Mouse (Mus musculus) intestine, postnatal 0 days (tissue): Measurements from ENCODE around the gene Hivep3. TPM values are rescaled to one million over a fixed set of nuclear protein-coding genes. Genes with fewer than 3 reads are reported as not detected.

Experiments
- ATAC-seq: fragments of 200-750 bp; cut with Nextera tagmentation; 2 replicates; pipeline ENCODE4 v1.8.0; 2017; ENCODE audit warnings: mild to moderate bottlenecking, moderate TSS enrichment, moderate library complexity
- H3K27ac ChIP-seq: fragments of 300-500 bp; sonication (generic); 2 replicates; pipeline ENCODE4 v1.5.1; 2014; ENCODE audit warnings: mild to moderate bottlenecking, low read depth, low read length, moderate library complexity
- H3K27me3 ChIP-seq: fragments of 300-500 bp; sonication (generic); replicated peaks from 2 replicates; pipeline ENCODE4 v1.6.1; 2014; ENCODE audit warnings: low read length, mixed read lengths; ENCODE audit not compliant: control insufficient read depth, insufficient read depth
- H3K36me3 ChIP-seq: fragments of 300-500 bp; sonication (generic); 2 replicates; pipeline ENCODE4 v1.6.1; 2014; ENCODE audit warnings: mild to moderate bottlenecking, moderate library complexity; ENCODE audit not compliant: control insufficient read depth, insufficient read depth
- H3K4me1 ChIP-seq: fragments of 300-500 bp; sonication (generic); replicated peaks from 2 replicates; pipeline ENCODE4 v1.6.1; 2014; ENCODE audit warnings: antibody characterized with exemption, low read length, mixed read lengths; ENCODE audit not compliant: control insufficient read depth, insufficient read depth
- H3K4me2 ChIP-seq: fragments of 300-500 bp; sonication (generic); replicated peaks from 2 replicates; pipeline ENCODE4 v1.6.1; 2014; ENCODE audit warnings: low read depth, mild to moderate bottlenecking, moderate library complexity
- H3K4me3 ChIP-seq: fragments of 300-500 bp; sonication (generic); 2 replicates; pipeline ENCODE4 v1.5.1; 2014; ENCODE audit warnings: low read depth, low read length
- H3K9ac ChIP-seq: fragments of 300-500 bp; sonication (generic); 2 replicates; pipeline ENCODE4 v1.6.1; 2014; ENCODE audit warnings: mild to moderate bottlenecking, low read depth, low read length
- H3K9me3 ChIP-seq: fragments of 300-500 bp; sonication (generic); 2 replicates; pipeline ENCODE4 v1.6.1; 2016; ENCODE audit warnings: mixed run types; ENCODE audit not compliant: control insufficient read depth
- CTCF ChIP-seq: sonication (generic); IDR thresholded peaks from 2 replicates; pipeline ENCODE4 v1.5.1; 2016; ENCODE audit warnings: low read depth, mild to moderate bottlenecking, control low read depth, antibody characterized with exemption, moderate library complexity
- WGBS: fragments of 180-500 bp; shearing (Covaris S2); extraction: QIAGEN DNeasy Blood & Tissue Kit; methylation state at CpG from one replicate; pipeline ENCODE4 v1.1.7; 2014; 5-methylcytosine and 5-hydroxymethylcytosine counted together
- polyA plus RNA-seq: library from polyadenylated mRNA; unstranded; fragments of >200 nt; fragmentation: Nextera tagmentation; extraction: Ambion mirVana; gene quantifications from 2 replicates; pipeline ENCODE4 v1.2.1, GENCODE M21; 2015

The Hivep3 gene
- polyA plus RNA-seq, 1 experiment from 2014 or later, result 4.1 TPM

GRCm38 (mm10) chr4:120045871-120046270 is 312.3 kb downstream of the Hivep3 start:
- TF ChIP-seq CTCF, result no peak
- Histone ChIP-seq H3K4me1 (no peaks in the 10 kb centered on the region), H3K27ac (no peak overlapping the region), H3K27me3 (no peaks in the 10 kb centered on the region), H3K9me3 (no peaks in the 10 kb centered on the region), H3K4me2 (no peak overlapping the region), H3K4me3 (no peak overlapping the region), H3K36me3 (no peaks in the 10 kb centered on the region), H3K9ac (no peak overlapping the region)
- WGBS, result 84% methylated on average over 7 of the region's 7 CpGs
- no peak for ATAC-seq

GRCm38 (mm10) chr4:120047060-120047459 is 313.5 kb downstream of the Hivep3 start:
- Histone ChIP-seq H3K9ac (no peak overlapping the region), H3K27ac (no peak overlapping the region), H3K4me3 (no peak overlapping the region), H3K27me3 (no peaks in the 10 kb centered on the region), H3K4me1 (no peaks in the 10 kb centered on the region), H3K4me2 (no peak overlapping the region), H3K9me3 (no peaks in the 10 kb centered on the region), H3K36me3 (no peaks in the 10 kb centered on the region)
- no peak for TF ChIP-seq CTCF
- 24% methylated on average over 4 of the region's 4 CpGs for WGBS
- ATAC-seq, result no peak

GRCm38 (mm10) chr4:120048274-120048673 is 314.7 kb downstream of the Hivep3 start:
- no peak for ATAC-seq
- no peak overlapping the region for H3K9ac ChIP-seq
- no peak overlapping the region for H3K27ac ChIP-seq
- no peak overlapping the region for H3K4me2 ChIP-seq
- H3K4me1 ChIP-seq, result no peaks in the 10 kb centered on the region
- no peaks in the 10 kb centered on the region for H3K36me3 ChIP-seq
- no peaks in the 10 kb centered on the region for H3K9me3 ChIP-seq
- H3K4me3 ChIP-seq, result no peak overlapping the region
- TF ChIP-seq CTCF, result no peak
- WGBS, result 82% methylated on average over 4 of the region's 4 CpGs
- no peaks in the 10 kb centered on the region for H3K27me3 ChIP-seq

- no peak for ATAC-seq
- 94% methylated on average over 3 of the region's 3 CpGs for WGBS
- TF ChIP-seq CTCF, result no peak
Measured at GRCm38 (mm10) chr4:120049857-120050256, 316.3 kb downstream of the Hivep3 start.

GRCm38 (mm10) chr4:120052481-120052880 is 318.9 kb downstream of the Hivep3 start:
- ATAC-seq, result no peak
- no peak for TF ChIP-seq CTCF
- H3K9ac ChIP-seq, result no peak overlapping the region
- no peak overlapping the region for H3K27ac ChIP-seq
- no peaks in the 10 kb centered on the region for H3K4me1 ChIP-seq
- no peak overlapping the region for H3K4me3 ChIP-seq
- no peaks in the 10 kb centered on the region for H3K36me3 ChIP-seq
- no peaks in the 10 kb centered on the region for H3K27me3 ChIP-seq
- no peaks in the 10 kb centered on the region for H3K9me3 ChIP-seq
- H3K4me2 ChIP-seq, result no peak overlapping the region

More at GRCm38 (mm10) chr4:120049857-120050256, 316.3 kb downstream of the Hivep3 start:
- H3K9ac ChIP-seq, result no peak overlapping the region
- H3K9me3 ChIP-seq, result no peaks in the 10 kb centered on the region
- no peak overlapping the region for H3K4me2 ChIP-seq
- no peak overlapping the region for H3K27ac ChIP-seq
- no peaks in the 10 kb centered on the region for H3K27me3 ChIP-seq
- no peaks in the 10 kb centered on the region for H3K4me1 ChIP-seq
- no peaks in the 10 kb centered on the region for H3K36me3 ChIP-seq
- H3K4me3 ChIP-seq, result no peak overlapping the region

- ATAC-seq, result no peak
- H3K4me2 ChIP-seq, result no peak overlapping the region
- no peak overlapping the region for H3K9ac ChIP-seq
- WGBS, result 83% methylated on average over 11 of the region's 11 CpGs
- no peak overlapping the region for H3K27ac ChIP-seq
- H3K9me3 ChIP-seq, result no peaks in the 10 kb centered on the region
- no peaks in the 10 kb centered on the region for H3K36me3 ChIP-seq
- H3K4me3 ChIP-seq, result no peak overlapping the region
- no peak for TF ChIP-seq CTCF
- no peaks in the 10 kb centered on the region for H3K4me1 ChIP-seq
- no peaks in the 10 kb centered on the region for H3K27me3 ChIP-seq
Measured at GRCm38 (mm10) chr4:120053026-120054005, 319.7 kb downstream of the Hivep3 start.
